Mouse (Mus musculus) spleen, adult 2 months (tissue): ENCODE measurements around the gene Gm9837.

ENCODE experiments used
- CTCF ChIP-seq: fragments of 200-500 bp; IDR thresholded peaks from 2 replicates; pipeline ENCODE4 v1.5.1; 2011; ENCODE audit warnings: mild to moderate bottlenecking, inconsistent platforms; ENCODE audit not compliant: insufficient read depth, insufficient read length, insufficient replicate concordance; ENCODE audit errors: extremely low read depth
- POLR2A ChIP-seq: fragments of 200-500 bp; IDR thresholded peaks from 2 replicates; pipeline ENCODE4 v1.6.1; 2011; ENCODE audit warnings: low read depth, low read length, inconsistent platforms

- TF ChIP-seq POLR2A (no peak), CTCF (no peak)
Measured at GRCm38 (mm10) chr11:53483159-53483891, 13.0 kb upstream of the Gm9837 start.
